Mouse (Mus musculus): ENCODE results near the gene Chd2. TPM values are rescaled to one million over a fixed set of nuclear protein-coding genes. Genes with fewer than 3 reads are reported as not detected.
A peak's percentile ranks its signal among the peaks of the same experiment; 100 is the strongest.

Gene Chd2
- total and polyA plus RNA-seq, 2 experiments from 2014 or later: 34.4 to 43.8 TPM

- DNase-seq (ENCODE audit: low spot score): no peak
- Histone ChIP-seq H3K27me3 (ENCODE audit: insufficient read depth, low read length) (no peaks in the 10 kb centered on the region), H3K4me1 (ENCODE audit: insufficient read depth, low read length) (no peaks in the 10 kb centered on the region), H3K9me3 (ENCODE audit: low read length) (no peaks in the 10 kb centered on the region), H3K4me2 (ENCODE audit: low read depth, low read length, poor library complexity, severe bottlenecking) (no peak overlapping the region), H3K4me3 (ENCODE audit: low read depth, low read length) (no peak overlapping the region), H3K36me3 (ENCODE audit: insufficient read depth, low read length) (peaks cover 30% of the 10 kb centered on the region), H3K27ac (ENCODE audit: low read depth, low read length) (no peak overlapping the region), H3K9ac (replicated peaks; ENCODE audit: low read length, poor library complexity, severe bottlenecking) (no peak overlapping the region)
- no peak for ATAC-seq (ENCODE audit: low FRiP score)
- 96% methylated on average over 1 of the region's 1 CpGs for WGBS
- TF ChIP-seq CTCF (IDR thresholded peaks at IDR 0.05): peak; percentile 32
These were observed 34.8 kb downstream of the Chd2 start for GRCm38 (mm10) chr7:73506852-73507251.

GRCm38 (mm10) chr7:73505266-73505665 lies 36.4 kb downstream of the Chd2 start:
- Histone ChIP-seq H3K36me3 (ENCODE audit: insufficient read depth, low read length) (peaks cover 34% of the 10 kb centered on the region), H3K9ac (replicated peaks; ENCODE audit: low read length, poor library complexity, severe bottlenecking) (no peak overlapping the region), H3K4me3 (ENCODE audit: low read depth, low read length) (no peak overlapping the region), H3K9me3 (ENCODE audit: low read length) (no peaks in the 10 kb centered on the region), H3K27me3 (ENCODE audit: insufficient read depth, low read length) (no peaks in the 10 kb centered on the region), H3K4me1 (ENCODE audit: insufficient read depth, low read length) (no peaks in the 10 kb centered on the region), H3K27ac (ENCODE audit: low read depth, low read length) (no peak overlapping the region), H3K4me2 (ENCODE audit: low read depth, low read length, poor library complexity, severe bottlenecking) (no peak overlapping the region)
- DNase-seq (ENCODE audit: low spot score): no peak
- ATAC-seq (ENCODE audit: low FRiP score): no peak
- no peak for TF ChIP-seq CTCF (IDR thresholded peaks at IDR 0.05)
- WGBS: 84% methylated on average over 6 of the region's 6 CpGs

DNA sequence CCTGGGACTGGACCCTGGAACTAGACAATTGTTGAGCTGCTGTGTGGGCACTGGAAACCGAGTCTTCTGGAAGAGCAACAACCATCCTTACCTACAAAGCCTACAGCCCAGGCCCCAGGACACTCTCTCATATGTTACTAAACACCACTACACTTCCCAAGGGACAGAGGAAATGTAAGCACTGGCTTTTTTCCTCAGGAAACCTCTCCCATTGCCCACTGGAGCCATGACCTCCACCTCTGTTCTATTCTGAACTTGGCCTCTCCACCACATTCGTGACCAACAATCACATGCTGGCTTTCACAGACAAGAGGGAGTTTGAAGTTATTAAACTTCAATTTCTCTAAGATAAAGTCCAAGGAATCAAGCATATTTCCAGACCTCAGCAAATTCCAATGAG lies 43.4 kb downstream of the Chd2 start:
- no peak for TF ChIP-seq CTCF (IDR thresholded peaks at IDR 0.05)
- no peaks in the 10 kb centered on the region for H3K9me3 ChIP-seq (ENCODE audit: low read length)
- no peak overlapping the region for H3K9ac ChIP-seq (replicated peaks; ENCODE audit: low read length, poor library complexity, severe bottlenecking)
- no peak overlapping the region for H3K27ac ChIP-seq (ENCODE audit: low read depth, low read length)
- DNase-seq (ENCODE audit: low spot score): no peak
- no peaks in the 10 kb centered on the region for H3K27me3 ChIP-seq (ENCODE audit: insufficient read depth, low read length)
- H3K4me2 ChIP-seq (ENCODE audit: low read depth, low read length, poor library complexity, severe bottlenecking): no peak overlapping the region
- peaks cover 52% of the 10 kb centered on the region for H3K36me3 ChIP-seq (ENCODE audit: insufficient read depth, low read length)
- ATAC-seq (ENCODE audit: low FRiP score): no peak
- no peak overlapping the region for H3K4me3 ChIP-seq (ENCODE audit: low read depth, low read length)
- 90% methylated on average over 2 of the region's 2 CpGs for WGBS
- no peaks in the 10 kb centered on the region for H3K4me1 ChIP-seq (ENCODE audit: insufficient read depth, low read length)

GRCm38 (mm10) chr7:73489261-73489660 lies 52.4 kb downstream of the Chd2 start:
- Histone ChIP-seq H3K36me3 (ENCODE audit: insufficient read depth, low read length) (peaks cover 42% of the 10 kb centered on the region), H3K4me1 (ENCODE audit: insufficient read depth, low read length) (no peaks in the 10 kb centered on the region), H3K27me3 (ENCODE audit: insufficient read depth, low read length) (no peaks in the 10 kb centered on the region), H3K4me3 (ENCODE audit: low read depth, low read length) (no peak overlapping the region), H3K27ac (ENCODE audit: low read depth, low read length) (no peak overlapping the region), H3K9me3 (ENCODE audit: low read length) (no peaks in the 10 kb centered on the region), H3K4me2 (ENCODE audit: low read depth, low read length, poor library complexity, severe bottlenecking) (no peak overlapping the region), H3K9ac (replicated peaks; ENCODE audit: low read length, poor library complexity, severe bottlenecking) (no peak overlapping the region)
- 91% methylated on average over 5 of the region's 5 CpGs for WGBS
- TF ChIP-seq CTCF (IDR thresholded peaks at IDR 0.05): no peak
- ATAC-seq (ENCODE audit: low FRiP score) (no peak), DNase-seq (ENCODE audit: low spot score) (no peak)

- WGBS: 95% methylated on average over 6 of the region's 6 CpGs
- H3K4me2 ChIP-seq (ENCODE audit: low read depth, low read length, poor library complexity, severe bottlenecking): no peak overlapping the region
These were observed 60.5 kb downstream of the Chd2 start for GRCm38 (mm10) chr7:73481094-73481493.

DNA sequence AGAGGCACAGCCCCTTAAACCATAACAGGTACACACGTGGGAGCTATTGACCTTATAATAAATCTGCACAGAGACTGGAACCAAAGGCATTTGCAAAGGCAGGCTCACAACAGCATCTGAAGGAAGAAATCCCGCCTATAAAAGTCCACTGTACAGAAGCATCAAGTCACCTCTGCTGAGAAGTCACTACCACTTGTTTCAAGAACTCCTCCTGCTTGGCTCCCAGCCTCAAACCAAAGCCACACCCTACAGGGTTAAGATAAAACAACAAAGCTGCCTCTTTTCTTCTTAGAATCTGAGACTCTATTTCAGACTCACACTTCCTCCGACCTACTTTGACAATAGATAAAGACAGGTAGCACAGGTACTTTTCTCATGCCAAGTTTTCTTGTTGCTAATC lies 62.1 kb downstream of the Chd2 start:
- no peak overlapping the region for H3K9ac ChIP-seq (replicated peaks; ENCODE audit: low read length, poor library complexity, severe bottlenecking)
- H3K4me2 ChIP-seq (ENCODE audit: low read depth, low read length, poor library complexity, severe bottlenecking): no peak overlapping the region
- no peak overlapping the region for H3K27ac ChIP-seq (ENCODE audit: low read depth, low read length)
- peaks cover 51% of the 10 kb centered on the region for H3K36me3 ChIP-seq (ENCODE audit: insufficient read depth, low read length)
- H3K4me3 ChIP-seq (ENCODE audit: low read depth, low read length): no peak overlapping the region
- ATAC-seq (ENCODE audit: low FRiP score) (no peak), DNase-seq (ENCODE audit: low spot score) (no peak)
- TF ChIP-seq CTCF (IDR thresholded peaks at IDR 0.05): no peak
- no peaks in the 10 kb centered on the region for H3K27me3 ChIP-seq (ENCODE audit: insufficient read depth, low read length)
- H3K9me3 ChIP-seq (ENCODE audit: low read length): no peaks in the 10 kb centered on the region
- 83% methylated on average over 3 of the region's 3 CpGs for WGBS
- no peaks in the 10 kb centered on the region for H3K4me1 ChIP-seq (ENCODE audit: insufficient read depth, low read length)

More at GRCm38 (mm10) chr7:73481094-73481493, 60.5 kb downstream of the Chd2 start:
- no peak overlapping the region for H3K4me3 ChIP-seq (ENCODE audit: low read depth, low read length)
- no peak for TF ChIP-seq CTCF (IDR thresholded peaks at IDR 0.05)
- H3K27ac ChIP-seq (ENCODE audit: low read depth, low read length): no peak overlapping the region
- H3K27me3 ChIP-seq (ENCODE audit: insufficient read depth, low read length): no peaks in the 10 kb centered on the region
- H3K9ac ChIP-seq (replicated peaks; ENCODE audit: low read length, poor library complexity, severe bottlenecking): no peak overlapping the region
- ATAC-seq (ENCODE audit: low FRiP score): no peak
- no peaks in the 10 kb centered on the region for H3K9me3 ChIP-seq (ENCODE audit: low read length)
- peaks cover 47% of the 10 kb centered on the region for H3K36me3 ChIP-seq (ENCODE audit: insufficient read depth, low read length)
- H3K4me1 ChIP-seq (ENCODE audit: insufficient read depth, low read length): no peaks in the 10 kb centered on the region
- DNase-seq (ENCODE audit: low spot score): no peak
